In genomic region chr3:96440578-96440977, GRCm38 (mm10) we compare ENCODE assay signal across 8 mouse cellular contexts. TPM values are rescaled to one million over a fixed set of nuclear protein-coding genes. Genes with fewer than 3 reads are reported as not detected.
DNase-seq lines count a peak whose midpoint lies in the region; ATAC-seq lines count a peak whose summit lies in the region.

No protein-coding gene starts in this region.

- WGBS in hindbrain, embryonic 15.5 days = under 1% methylated on average over 13 of the region's 13 CpGs

- peak overlapping the region; percentile 73 for H3K4me2 ChIP-seq in hindbrain, embryonic 15.5 days

- no peak for ATAC-seq in hindbrain, embryonic 15.5 days (ENCODE audit: low FRiP score, low read depth)

- H3K9me3 ChIP-seq in hindbrain, embryonic 15.5 days = no peaks in the 10 kb centered on the region

- H3K4me1 ChIP-seq in hindbrain, embryonic 15.5 days (replicated peaks) = peaks cover 4% of the 10 kb centered on the region

- H3K36me3 ChIP-seq in hindbrain, embryonic 15.5 days = no peaks in the 10 kb centered on the region

- H3K9ac ChIP-seq in hindbrain, embryonic 15.5 days = peak overlapping the region; percentile 42

- DNase-seq in NIH3T3 (ENCODE audit: low read depth) = peak; percentile 89
- DNase-seq in cerebellum, adult 9-10 months = peak; percentile 78
- peak; percentile 87 for DNase-seq in forelimb bud, embryonic 11.5 days (ENCODE audit: low read depth, low spot score)
- DNase-seq in layer of hippocampus, postnatal 36 days = peak; percentile 38 to 60
- DNase-seq in lung, postnatal 25 days (ENCODE audit: low spot score) = peak; percentile 76
- peak; percentile 31 for DNase-seq in right cerebral cortex, adult 18-20 months
- peak; percentile 66 to 71 for DNase-seq in urinary bladder, postnatal 36 days (ENCODE audit: low spot score in 2 of 2)

- H3K27ac ChIP-seq in hindbrain, embryonic 15.5 days (replicated peaks) = no peak overlapping the region

- H3K4me3 ChIP-seq in hindbrain, embryonic 15.5 days = peak overlapping the region; percentile 43

- peaks cover 86% of the 10 kb centered on the region for H3K27me3 ChIP-seq in hindbrain, embryonic 15.5 days

RNA-seq across cellular contexts. Expression of gene BC107364, which starts 11.5 kb away (rescaled TPM):
- polyA plus RNA-seq in hindbrain, embryonic 15.5 days (2015; fragmentation: Nextera tagmentation; extraction: Ambion mirVana) = not detected in 2 replicates
- not detected for total RNA-seq in layer of hippocampus, postnatal 36 days (2021)

Comparison
In these comparisons a context has a peak if more than half of its experiments do, and no peak if none do; other contexts are left out.
1. DNase-seq: peak in every context shown above with its lines; median percentile 89 in NIH3T3; 87 in forelimb bud, embryonic 11.5 days; 78 in cerebellum, adult 9-10 months; 76 in lung, postnatal 25 days; 68 in urinary bladder, postnatal 36 days; 49 in layer of hippocampus, postnatal 36 days; 31 in right cerebral cortex, adult 18-20 months.